Mouse (Mus musculus): ENCODE measurements around the gene Olfr1347.

DNA sequence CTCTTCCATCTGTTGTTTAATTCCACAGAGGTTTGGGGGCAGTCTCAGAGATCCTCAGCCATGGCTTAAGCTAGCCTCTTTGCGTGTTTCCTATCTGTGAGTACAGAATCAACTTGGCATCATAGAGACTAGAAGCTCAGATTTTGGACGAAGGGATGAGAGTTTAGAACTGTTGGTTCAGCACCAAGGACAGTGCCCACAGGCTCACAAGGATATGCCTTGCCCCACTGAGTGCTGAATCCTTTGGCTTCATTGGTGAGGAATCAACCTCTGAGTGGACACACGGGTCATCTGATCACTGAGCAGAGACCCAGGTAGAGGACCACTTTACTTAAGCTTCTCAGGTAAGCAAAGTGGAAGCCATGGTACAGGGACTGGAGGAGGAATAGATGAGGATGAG, 43.2 kb downstream of the Olfr1347 start:
- TF ChIP-seq POLR2A (IDR thresholded peaks at IDR 0.05; ENCODE audit: insufficient read depth, low read depth, low read length) (no peak), CTCF (IDR thresholded peaks at IDR 0.05; ENCODE audit: insufficient read depth, low read depth, low read length) (no peak)

Data from olfactory bulb, adult 2 months (tissue).